ENCODE assay signal across 9 mouse cellular contexts in genomic region chr17:64480607-64481038, GRCm38 (mm10).
DNase-seq lines count a peak whose midpoint lies in the region; ATAC-seq lines count a peak whose summit lies in the region.
"Had no signal": no experiment of that assay in that cellular context is flagged by ENCODE, and none has a peak within 500 bp of the region (broad histone marks: within the 10 kb centered on the region; RNA-seq: fewer than 3 reads in every experiment).

No protein-coding gene starts in this region.

- H3K4me1 ChIP-seq in liver, embryonic 12.5 days = no peaks in the 10 kb centered on the region
- H3K4me1 ChIP-seq in liver, embryonic 11.5 days (replicated peaks; ENCODE audit: control insufficient read depth, insufficient read depth, low read length) = no peaks in the 10 kb centered on the region

- H3K9me3 ChIP-seq in liver, embryonic 12.5 days (replicated peaks) = no peaks in the 10 kb centered on the region
- H3K9me3 ChIP-seq in liver, embryonic 11.5 days (ENCODE audit: control insufficient read depth, low read length) = no peaks in the 10 kb centered on the region
- H3K9me3 ChIP-seq: stomach, embryonic 15.5 days had no signal

- no peak for DNase-seq in liver, embryonic 11.5 days (ENCODE audit: low spot score)
- DNase-seq in adrenal gland, adult 8-10 months = peak; percentile 44
- DNase-seq in kidney, adult 9 months = peak; percentile 59
- DNase-seq in lung, postnatal 25 days (ENCODE audit: low spot score) = peak; percentile 14
- DNase-seq in gastrocnemius, postnatal 10 days = no peak
- DNase-seq in right cerebral cortex, adult 18-20 months = no peak
- DNase-seq in frontal cortex, postnatal 10 days (ENCODE audit: low spot score in 2 of 2) = no peak

- 25% methylated on average over 1 of the region's 1 CpGs for WGBS in liver, embryonic 12.5 days (ENCODE audit: insufficient replicate concordance)
- WGBS in liver, embryonic 11.5 days = 21% methylated on average over 1 of the region's 1 CpGs

- H3K36me3 ChIP-seq in liver, embryonic 12.5 days = no peaks in the 10 kb centered on the region
- H3K36me3 ChIP-seq in liver, embryonic 11.5 days (ENCODE audit: control insufficient read depth, insufficient read depth, low read length) = no peaks in the 10 kb centered on the region
- H3K36me3 ChIP-seq: stomach, embryonic 15.5 days had no signal

- H3K4me3 ChIP-seq in liver, embryonic 12.5 days = no peak overlapping the region
- no peak overlapping the region for H3K4me3 ChIP-seq in liver, embryonic 11.5 days (ENCODE audit: low read depth, low read length)
- H3K4me3 ChIP-seq: stomach, embryonic 15.5 days had no signal

- H3K27ac ChIP-seq in liver, embryonic 12.5 days = no peak overlapping the region
- no peak overlapping the region for H3K27ac ChIP-seq in liver, embryonic 11.5 days (ENCODE audit: low read depth, low read length)
- H3K27ac ChIP-seq: stomach, embryonic 15.5 days had no signal

- no peak overlapping the region for H3K4me2 ChIP-seq in liver, embryonic 12.5 days
- H3K4me2 ChIP-seq in liver, embryonic 11.5 days = no peak overlapping the region
- H3K4me2 ChIP-seq: stomach, embryonic 15.5 days had no signal

- ATAC-seq in liver, embryonic 12.5 days = peak; percentile 37; the same call in 1 of the 2 replicates
- no peak for ATAC-seq in liver, embryonic 11.5 days (replicated peaks; ENCODE audit: low FRiP score)

- no peak overlapping the region for H3K9ac ChIP-seq in liver, embryonic 12.5 days
- H3K9ac ChIP-seq in liver, embryonic 11.5 days (ENCODE audit: low read depth, low read length) = no peak overlapping the region
- H3K9ac ChIP-seq: stomach, embryonic 15.5 days had no signal

- no peaks in the 10 kb centered on the region for H3K27me3 ChIP-seq in liver, embryonic 12.5 days (replicated peaks)
- H3K27me3 ChIP-seq in liver, embryonic 11.5 days (replicated peaks; ENCODE audit: control insufficient read depth, insufficient read depth, low read length) = no peaks in the 10 kb centered on the region
- H3K27me3 ChIP-seq: stomach, embryonic 15.5 days had no signal

Comparison
In these comparisons a context has a peak if more than half of its experiments do, and no peak if none do; other contexts are left out.
1. DNase-seq: peak in adrenal gland, adult 8-10 months (single experiment), kidney, adult 9 months (single experiment) and lung, postnatal 25 days (single experiment); none in liver, embryonic 11.5 days (single experiment), gastrocnemius, postnatal 10 days (single experiment), right cerebral cortex, adult 18-20 months (single experiment) and frontal cortex, postnatal 10 days (0 of 2).